Mouse (Mus musculus) ES-E14 (cell line): ENCODE results near the gene Aoah.

Experiments
- CHD2 ChIP-seq: IDR thresholded peaks from 2 replicates; pipeline ENCODE4 v1.6.1; 2014; ENCODE audit warnings: mild to moderate bottlenecking, low read depth, low read length, inconsistent platforms
- MAFK ChIP-seq: IDR thresholded peaks from 2 replicates; pipeline ENCODE4 v1.6.1; 2014; ENCODE audit warnings: mild to moderate bottlenecking, low read depth, low read length, inconsistent platforms; ENCODE audit not compliant: insufficient read depth

- no peak for TF ChIP-seq CHD2
- no peak for TF ChIP-seq MAFK
These were observed 4.6 kb downstream of the Aoah start for GRCm38 (mm10) chr13:20798536-20798935.
